Mouse (Mus musculus) large intestine, adult 2 months (tissue): Measurements from ENCODE around the gene Atl3. TPM values are rescaled to one million over a fixed set of nuclear protein-coding genes. Genes with fewer than 3 reads are reported as not detected.
A peak's percentile ranks its signal among the peaks of the same experiment; 100 is the strongest.

Experiments used
- DNase-seq: peaks from one replicate; pipeline ENCODE4 v3.0.0-alpha.2; 2012; ENCODE audit warnings: low read depth, low spot score
- WGBS: fragments of 180-500 bp; shearing (Covaris S2); methylation state at CpG from one replicate; pipeline ENCODE4 v1.1.7; 2018; 5-methylcytosine and 5-hydroxymethylcytosine counted together
- polyA plus RNA-seq: library from polyadenylated mRNA; depleted of rRNA; stranded (reverse); fragments of >200 nt; gene quantifications from 2 replicates; pipeline ENCODE4 v1.2.3, GENCODE M21; 2012; rRNA removed

Gene Atl3
- 7.1 and 9.3 TPM in 2 replicates for polyA plus RNA-seq

- no peak for DNase-seq
- WGBS: 16% methylated on average over 31 of the region's 31 CpGs
These were observed at the start of gene Atl3 for GRCm38 (mm10) chr19:7493352-7494186. Gene Atl3 (plus strand): TSS chr19:7494040.

GRCm38 (mm10) chr19:7445105-7445504 lies 48.7 kb upstream of the Atl3 start:
- WGBS: 88% methylated on average over 2 of the region's 2 CpGs

GRCm38 (mm10) chr19:7445596-7445995 lies 48.2 kb upstream of the Atl3 start:
- WGBS: 55% methylated on average over 1 of the region's 1 CpGs
- no peak for DNase-seq

More at GRCm38 (mm10) chr19:7445105-7445504, 48.7 kb upstream of the Atl3 start:
- no peak for DNase-seq

GRCm38 (mm10) chr19:7456803-7457202 lies 37.0 kb upstream of the Atl3 start:
- WGBS: 54% methylated on average over 2 of the region's 2 CpGs
- no peak for DNase-seq

GRCm38 (mm10) chr19:7458901-7459300 lies 34.9 kb upstream of the Atl3 start:
- no peak for DNase-seq

- no peak for DNase-seq
- WGBS: 70% methylated on average over 2 of the region's 2 CpGs
These were observed 34.5 kb upstream of the Atl3 start for GRCm38 (mm10) chr19:7459370-7459769.

- DNase-seq: no peak
These were observed 25.9 kb upstream of the Atl3 start for GRCm38 (mm10) chr19:7467915-7468314.

- DNase-seq: no peak
- WGBS: 84% methylated on average over 2 of the region's 2 CpGs
These were observed 23.2 kb upstream of the Atl3 start for GRCm38 (mm10) chr19:7470643-7471042.

- WGBS: 97% methylated on average over 3 of the region's 3 CpGs
- no peak for DNase-seq
These were observed 14.0 kb upstream of the Atl3 start for GRCm38 (mm10) chr19:7479751-7480248.

GRCm38 (mm10) chr19:7481541-7482265 lies 12.1 kb upstream of the Atl3 start:
- no peak for DNase-seq
- WGBS: 7% methylated on average over 12 of the region's 12 CpGs

GRCm38 (mm10) chr19:7482266-7482598 lies 11.6 kb upstream of the Atl3 start:
- no peak for DNase-seq
- 0% methylated on average over 7 of the region's 7 CpGs for WGBS

GRCm38 (mm10) chr19:7482599-7483511 lies 11.0 kb upstream of the Atl3 start, which contains the start of gene Rtn3:
Gene Rtn3 (minus strand): TSS chr19:7483281.
- peak; percentile 95 for DNase-seq
- WGBS: under 1% methylated on average over 80 of the region's 80 CpGs

- no peak for DNase-seq
- WGBS: 0% methylated on average over 6 of the region's 6 CpGs
These were observed 10.3 kb upstream of the Atl3 start for GRCm38 (mm10) chr19:7483512-7483882.

GRCm38 (mm10) chr19:7484076-7484475 lies 9.8 kb upstream of the Atl3 start:
- no peak for DNase-seq
- 67% methylated on average over 5 of the region's 5 CpGs for WGBS

GRCm38 (mm10) chr19:7487680-7488079 lies 6.2 kb upstream of the Atl3 start:
- WGBS: 83% methylated on average over 8 of the region's 8 CpGs
- DNase-seq: no peak

GRCm38 (mm10) chr19:7491960-7492359 lies 1.9 kb upstream of the Atl3 start:
- WGBS: 90% methylated on average over 6 of the region's 6 CpGs
- DNase-seq: no peak

GRCm38 (mm10) chr19:7492682-7493081 lies 1.2 kb upstream of the Atl3 start:
- peak; percentile 56 for DNase-seq
- 36% methylated on average over 2 of the region's 2 CpGs for WGBS

GRCm38 (mm10) chr19:7494187-7495015 lies 561 bp downstream of the Atl3 start:
- peak; percentile 80 for DNase-seq
- WGBS: under 1% methylated on average over 84 of the region's 84 CpGs
